Mouse (Mus musculus): ENCODE data around the gene Chd5.

Chd5 gene

DNA sequence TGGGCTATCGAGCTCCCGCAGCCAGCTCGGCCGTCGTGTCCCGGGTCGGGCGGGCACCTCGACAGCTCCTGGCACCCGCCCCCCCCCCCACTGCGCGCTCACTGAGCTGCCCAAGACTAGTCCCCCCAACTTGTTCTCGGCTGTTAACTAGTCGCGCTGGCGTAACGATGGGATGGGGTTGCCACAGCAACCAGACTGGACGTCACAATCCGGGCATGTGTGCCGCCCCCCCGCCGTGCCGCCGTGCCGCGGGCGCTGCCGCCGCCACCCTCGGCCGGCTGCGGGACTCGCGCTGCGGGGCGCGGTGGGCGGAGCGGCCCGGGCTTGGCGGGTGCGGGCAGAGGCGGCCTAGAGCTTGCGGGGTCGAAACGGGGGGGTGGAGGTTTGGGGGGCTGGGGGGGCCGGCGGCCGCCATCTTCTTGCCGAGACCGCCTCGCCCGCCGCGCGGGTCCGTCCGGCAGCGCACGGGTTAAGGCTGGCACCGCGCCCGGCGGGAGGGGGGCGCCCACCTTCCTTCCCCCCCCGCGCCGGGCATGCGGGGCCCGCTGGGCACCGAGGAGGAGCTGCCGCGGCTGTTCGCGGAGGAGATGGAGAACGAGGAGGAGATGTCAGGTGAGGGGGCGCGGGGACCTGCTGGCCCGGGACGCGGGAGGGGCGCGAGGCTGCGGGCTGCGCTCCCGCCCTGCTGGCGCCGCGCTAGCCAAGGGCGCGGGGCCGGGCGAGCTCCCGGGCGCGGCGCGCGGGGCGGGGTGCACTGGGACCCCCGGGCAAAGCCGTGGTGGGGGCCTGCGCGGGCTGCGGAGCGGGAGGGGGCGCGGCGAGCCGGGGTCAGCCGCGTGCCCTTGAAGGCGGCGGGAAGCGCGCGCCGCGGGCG is at the start of gene Chd5:
Chd5 (plus strand) TSS at position 233 of the 874 bp plus-strand sequence.
- peak; percentile 77 for DNase-seq

DNA sequence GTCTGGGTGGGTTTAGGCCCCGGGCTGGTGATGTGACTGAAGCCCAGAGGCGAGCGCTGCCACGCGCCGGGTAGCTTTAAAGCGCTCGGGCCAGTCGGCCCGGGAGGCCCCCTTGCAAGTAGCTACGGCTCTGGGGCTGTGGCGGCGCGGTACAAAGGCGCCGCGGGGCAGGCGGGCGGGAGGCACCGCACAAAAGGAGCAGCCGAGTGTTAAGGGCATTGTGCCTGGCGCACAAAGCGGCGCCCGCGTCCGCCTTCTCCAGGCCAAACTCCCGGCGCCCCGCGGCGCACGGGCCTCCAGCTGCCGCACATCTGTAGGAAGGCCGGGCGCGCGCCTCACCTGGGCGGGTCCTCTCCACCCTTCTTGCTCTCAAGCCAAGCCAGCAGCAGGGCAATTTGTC is 48.1 kb upstream of the Chd5 start:
- DNase-seq = no peak

DNA sequence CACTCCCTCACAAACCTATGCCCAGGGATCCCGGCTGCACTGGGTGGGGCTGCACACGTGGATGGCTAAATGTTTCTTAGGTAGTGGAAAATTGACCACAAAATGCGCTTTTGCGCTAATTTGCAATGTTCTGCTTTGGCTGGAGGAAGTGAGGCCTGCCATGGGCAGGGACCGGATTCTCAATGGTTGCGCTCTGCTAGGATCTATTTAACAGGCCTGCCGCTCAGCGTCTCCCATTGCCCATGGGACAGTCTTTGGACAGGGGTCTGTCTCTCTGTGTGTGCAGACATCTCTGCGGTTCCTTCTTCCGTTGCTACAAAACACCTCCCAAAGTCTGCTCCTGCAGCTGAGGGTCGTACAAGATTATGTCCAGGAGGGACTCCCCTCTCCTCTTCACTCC is 47.5 kb upstream of the Chd5 start:
- no peak for DNase-seq

DNA sequence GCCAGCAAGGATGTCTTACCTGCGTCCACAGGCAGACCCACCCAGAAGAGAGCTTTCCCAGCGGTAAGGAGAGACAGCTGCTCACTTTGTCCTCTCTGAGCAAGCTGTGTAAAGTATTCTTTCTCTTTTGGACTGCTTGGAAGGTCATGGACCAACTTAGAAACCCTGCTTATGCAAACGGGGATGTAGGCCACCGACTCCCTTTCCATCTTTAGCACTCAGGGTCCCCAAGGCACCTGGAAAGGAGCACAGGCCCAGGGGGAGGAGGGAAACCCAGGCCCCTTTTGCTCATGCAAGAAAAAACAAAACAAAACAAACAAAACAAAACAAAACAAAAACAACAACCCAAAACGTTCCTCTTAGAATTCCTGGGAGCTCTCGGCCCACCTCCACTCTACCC is 46.9 kb upstream of the Chd5 start, which contains the start of gene Hes3:
Hes3 (minus strand) TSS at position 101 of the 400 bp plus-strand sequence.
- no peak for DNase-seq

DNA sequence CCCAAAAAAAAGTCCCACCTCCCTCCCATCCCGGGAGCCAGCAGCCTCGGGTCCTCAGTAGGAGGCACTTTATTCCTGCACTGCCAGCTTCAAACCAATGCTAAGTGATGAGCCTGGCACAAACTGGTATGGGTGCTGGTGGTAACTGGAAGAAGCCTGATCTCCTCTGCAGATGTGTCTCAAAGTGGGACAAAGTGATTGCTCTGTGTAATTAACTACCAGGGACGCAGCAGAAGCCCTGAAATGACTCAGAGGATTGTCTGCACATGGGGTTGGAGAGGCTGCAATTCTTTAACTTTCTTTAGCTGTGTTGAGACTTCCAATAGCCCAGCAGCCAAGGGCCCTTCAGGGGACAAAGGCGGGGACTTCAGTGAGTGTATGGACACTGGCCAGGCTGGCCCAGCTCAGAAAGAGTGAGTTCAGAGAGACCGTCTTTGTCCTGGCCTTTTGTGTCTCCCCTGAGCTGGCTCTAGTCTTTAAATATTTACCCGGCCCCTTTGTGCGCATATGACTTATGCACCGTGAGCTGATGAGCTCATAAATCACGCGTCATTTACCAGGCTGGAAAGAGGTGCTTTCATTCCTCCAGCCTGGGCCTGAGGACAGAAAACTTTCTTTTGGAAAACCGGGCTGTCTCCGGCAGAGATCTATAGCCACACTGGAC is 46.2 kb upstream of the Chd5 start:
- no peak for DNase-seq

DNA sequence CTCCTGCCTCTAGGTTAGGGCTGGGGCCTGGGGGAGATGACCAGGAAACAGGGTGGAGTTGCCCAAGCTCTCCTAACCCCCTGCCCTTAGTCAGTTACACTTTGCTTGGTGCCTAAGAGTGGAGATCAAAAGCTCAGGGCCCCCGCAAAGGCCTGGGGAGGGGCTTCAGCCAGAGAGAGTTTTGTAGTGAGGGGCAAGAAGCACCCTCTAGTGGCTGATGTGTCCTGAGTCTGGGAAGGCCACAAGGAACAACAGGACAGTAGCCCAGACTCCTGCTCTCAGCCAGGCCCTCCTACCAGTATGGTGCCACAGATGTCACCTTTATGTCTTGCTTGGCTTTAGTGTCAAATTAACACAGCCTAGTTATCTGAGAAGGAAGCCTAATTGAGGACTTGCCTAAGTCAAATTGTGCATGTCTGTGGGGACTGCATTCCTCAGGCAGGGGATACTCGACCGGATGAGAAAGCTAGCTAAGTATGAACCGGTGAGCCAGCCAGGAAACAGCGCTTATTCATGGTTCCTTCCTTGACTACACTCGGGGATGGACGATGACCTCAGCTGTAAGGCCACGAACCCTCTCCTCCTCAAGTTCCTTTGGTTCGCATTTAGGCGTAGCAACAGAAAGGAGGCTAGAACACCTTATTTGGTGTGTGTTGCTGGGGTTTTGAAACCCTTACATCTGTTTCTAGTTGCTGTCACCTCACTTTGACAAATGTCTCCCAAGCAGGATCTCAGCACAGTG is 44.1 kb upstream of the Chd5 start:
- no peak for DNase-seq

DNA sequence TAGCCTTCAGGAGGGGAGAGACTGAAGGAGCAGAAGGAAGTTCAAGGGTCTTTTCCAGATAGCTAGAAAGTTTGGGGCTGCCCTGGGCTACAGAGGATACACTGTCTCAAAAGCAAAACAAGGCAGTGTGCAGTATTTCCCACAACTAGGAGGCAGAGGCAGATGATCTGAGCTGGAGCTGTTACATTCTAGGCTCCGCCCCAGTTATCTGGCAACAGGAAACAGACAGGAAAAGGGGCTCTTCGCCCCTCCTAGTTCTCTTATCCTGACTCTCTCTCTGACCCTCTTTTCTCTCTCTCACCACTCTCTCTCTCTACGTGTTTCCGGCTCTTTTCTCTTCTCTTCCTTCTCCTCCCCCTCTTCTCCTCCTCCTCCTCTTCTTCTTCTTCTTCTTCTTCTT is 42.5 kb upstream of the Chd5 start:
- DNase-seq = no peak

DNA sequence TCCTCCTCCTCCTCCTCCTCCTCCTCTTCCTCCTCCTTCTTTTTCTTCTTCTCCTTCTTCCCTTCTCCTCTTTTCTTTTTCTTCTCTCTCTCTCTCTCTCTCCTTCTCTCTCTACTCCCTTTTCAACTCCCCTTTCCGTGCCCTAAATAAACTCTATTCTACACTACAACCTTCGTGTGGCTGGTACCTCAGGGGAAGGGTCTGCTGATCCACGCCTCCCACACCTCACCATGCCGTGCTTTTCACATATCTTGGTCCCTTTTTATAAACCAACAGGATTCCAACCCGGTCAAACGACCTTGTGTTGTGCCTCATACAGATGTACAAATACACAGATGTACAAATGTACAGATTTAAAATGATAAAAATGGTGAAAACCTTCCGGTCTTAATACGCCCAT is 42.1 kb upstream of the Chd5 start:
- DNase-seq = no peak

DNA sequence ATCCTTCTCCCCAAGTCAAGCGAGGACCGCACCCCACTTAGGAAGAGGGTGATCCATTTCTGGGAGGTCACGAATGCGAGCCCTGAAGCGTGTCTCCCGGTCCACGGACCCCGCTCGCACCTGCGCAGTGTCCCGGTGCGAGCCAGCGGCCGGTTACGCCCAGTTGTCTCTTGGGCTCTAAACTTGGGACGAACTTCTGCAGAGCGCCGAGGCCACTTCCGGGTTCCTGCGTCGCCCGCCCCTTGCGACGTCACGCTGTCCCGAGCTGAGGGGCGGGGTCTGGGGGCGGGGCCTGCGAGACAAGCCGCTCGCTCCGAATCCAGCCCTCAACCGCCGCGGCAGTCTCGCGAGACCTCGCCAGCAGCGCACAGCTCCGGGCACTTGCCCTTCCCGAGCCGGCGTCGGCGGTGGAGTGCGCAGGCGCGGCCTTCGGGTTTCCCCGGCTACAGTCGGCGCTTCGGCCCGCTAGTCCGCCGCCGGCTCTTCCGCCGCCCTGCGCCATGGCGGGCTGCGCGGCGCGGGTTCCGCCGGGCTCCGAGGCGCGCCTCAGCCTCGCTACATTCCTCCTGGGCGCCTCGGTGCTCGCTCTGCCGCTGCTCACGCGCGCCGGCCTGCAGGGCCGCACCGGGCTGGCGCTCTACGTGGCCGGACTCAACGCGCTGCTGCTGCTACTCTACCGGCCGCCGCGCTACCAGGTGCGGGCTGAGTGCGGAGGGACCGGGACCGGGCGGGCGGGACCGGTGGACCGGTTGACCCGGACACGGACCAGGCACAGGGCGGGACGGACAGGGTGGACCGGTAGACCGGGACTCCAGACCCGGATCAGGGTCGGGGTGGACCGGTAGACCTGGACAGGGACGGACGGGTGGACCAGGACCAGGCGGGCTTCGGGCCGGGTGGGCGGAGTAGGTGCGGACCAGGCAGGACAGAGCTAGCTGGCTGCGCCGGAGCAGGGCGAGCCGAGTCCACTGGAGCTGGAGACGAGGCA is 41.3 kb upstream of the Chd5 start, which contains the start of gene Icmt:
Icmt (plus strand) TSS at position 354 of the 988 bp plus-strand sequence.
- peak; percentile 99 for DNase-seq

DNA sequence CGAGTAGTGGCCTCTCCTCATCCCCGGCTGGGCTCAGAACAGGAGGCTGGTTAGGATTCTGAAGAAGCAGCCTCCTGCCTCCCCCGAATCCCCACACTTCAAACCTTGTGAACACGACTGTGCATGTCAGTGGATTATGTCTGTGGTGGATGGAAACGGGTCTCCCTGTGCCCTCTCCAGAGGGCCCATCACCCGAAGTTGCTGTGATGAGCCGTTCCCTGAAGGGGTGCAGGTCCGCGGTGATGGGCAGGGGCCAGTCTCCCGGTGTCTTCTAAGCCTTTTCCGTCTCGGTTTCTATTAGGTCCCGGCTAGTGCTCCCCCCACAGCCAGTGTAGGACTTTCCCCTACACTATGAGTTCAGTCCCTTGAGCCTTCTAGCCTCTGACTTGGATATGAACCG is 39.6 kb upstream of the Chd5 start:
- DNase-seq = no peak

DNA sequence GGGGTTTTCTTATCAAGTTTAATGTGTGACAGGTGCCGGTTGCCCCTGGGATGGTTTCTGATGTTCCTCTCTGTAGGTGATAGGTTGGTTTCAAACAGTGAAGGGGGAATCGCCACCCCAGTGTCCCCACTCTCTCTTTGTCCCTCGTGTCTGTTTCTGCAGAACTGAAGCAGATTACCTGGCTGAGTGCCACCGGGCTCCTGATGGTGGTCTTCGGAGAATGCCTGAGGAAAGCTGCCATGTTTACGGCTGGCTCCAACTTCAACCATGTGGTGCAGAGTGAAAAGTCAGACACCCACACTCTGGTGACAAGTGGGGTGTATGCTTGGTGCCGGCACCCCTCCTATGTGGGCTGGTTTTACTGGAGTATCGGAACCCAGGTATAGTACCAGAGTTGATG is 38.1 kb upstream of the Chd5 start:
- DNase-seq = no peak

DNA sequence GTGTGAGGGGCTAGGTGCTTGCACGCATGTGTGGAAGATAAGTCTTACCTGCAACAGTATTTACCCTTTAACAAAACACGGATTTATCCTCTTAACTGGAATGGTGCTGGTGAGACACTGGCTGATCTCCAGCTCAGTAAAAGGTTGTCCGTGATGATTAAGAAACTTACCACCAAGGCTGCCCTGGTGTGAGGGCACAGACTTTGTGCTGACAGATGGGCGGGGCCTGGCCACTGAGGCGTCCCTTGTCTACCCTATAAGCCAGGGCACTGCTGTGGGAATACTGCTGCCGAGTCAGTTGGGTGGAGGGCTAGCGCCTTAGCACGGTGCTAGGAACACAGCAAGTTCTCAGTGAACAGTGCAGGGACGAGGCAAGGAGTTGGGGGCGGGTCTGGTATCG is 36.4 kb upstream of the Chd5 start:
- no peak for DNase-seq

DNA sequence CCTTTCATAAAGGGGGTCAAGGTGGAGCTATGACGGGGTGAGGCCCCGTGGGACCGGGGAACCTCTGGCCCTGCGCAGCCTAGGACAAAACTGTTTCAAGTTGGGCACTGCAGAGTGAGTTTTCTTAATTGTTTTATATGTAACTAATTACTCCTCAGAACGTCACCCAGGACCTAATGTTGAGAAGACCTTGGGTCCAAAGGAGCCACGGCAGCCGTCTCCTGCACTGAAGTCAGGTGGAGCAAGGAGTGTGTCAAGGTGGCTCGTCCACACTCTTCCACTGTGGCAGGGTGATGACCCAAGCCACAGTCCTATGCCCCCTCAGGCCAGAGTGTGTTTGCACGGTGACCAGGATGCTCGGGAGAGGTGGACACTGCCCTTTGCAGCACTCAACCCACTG is 35.3 kb upstream of the Chd5 start:
- no peak for DNase-seq

DNA sequence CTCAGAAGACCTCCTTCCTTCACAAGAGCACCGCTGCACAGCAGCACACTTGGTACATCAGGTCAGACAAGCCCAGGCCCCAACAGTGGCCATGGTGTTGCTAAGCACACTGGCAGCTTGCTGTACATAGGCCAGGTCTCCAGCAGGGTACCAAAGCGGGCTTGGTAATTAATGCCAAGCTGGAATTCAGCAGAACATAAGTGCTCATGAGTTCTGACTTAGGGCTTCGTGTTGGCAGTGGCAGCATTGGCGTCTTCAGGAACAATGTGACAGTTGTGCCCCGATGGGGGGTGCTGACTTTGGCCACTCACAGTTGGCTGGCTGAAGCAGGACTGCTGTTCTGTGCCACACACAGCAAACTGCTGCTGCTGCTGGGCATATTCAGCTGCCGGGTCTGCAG is 33.8 kb upstream of the Chd5 start:
- no peak for DNase-seq

DNA sequence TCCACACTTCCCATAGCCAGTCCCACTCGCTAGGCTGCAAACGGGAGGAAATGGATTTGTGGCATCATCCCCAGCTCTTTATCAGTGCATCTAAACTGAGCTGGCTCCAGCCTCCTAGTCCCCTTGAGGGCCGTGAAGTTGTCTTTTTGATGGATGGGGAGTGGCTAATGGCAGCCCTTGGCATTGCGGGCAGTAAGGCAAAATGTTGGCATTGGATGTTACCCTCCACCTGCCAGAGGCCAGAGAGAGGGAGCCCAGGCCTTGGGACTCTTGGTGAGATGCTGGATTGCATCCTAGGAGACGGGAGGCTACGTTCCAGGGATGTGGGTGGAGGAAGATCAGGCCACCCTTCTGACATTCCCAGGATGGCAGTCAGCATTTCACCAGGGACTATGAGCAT is 32.5 kb upstream of the Chd5 start:
- no peak for DNase-seq

DNA sequence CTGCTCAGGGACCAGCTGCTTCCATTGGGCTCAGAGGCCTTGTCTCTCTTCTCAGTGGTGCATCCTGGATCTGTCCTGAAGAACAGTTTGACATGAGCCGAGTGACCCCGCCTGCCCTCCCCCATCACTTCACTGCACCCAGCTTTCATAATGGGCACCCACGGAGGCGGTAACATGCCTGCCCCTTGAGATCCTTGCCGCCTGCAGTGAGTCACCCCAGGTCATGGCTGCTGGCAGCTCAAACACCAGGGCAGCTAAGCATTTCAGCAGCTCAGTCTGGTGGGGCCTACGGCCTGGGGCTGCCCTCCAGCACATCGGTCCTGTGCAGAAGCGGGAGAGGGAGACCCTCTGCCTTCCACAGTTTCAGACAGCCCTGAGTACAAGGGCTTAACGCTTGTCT is 30.9 kb upstream of the Chd5 start:
- no peak for DNase-seq

DNA sequence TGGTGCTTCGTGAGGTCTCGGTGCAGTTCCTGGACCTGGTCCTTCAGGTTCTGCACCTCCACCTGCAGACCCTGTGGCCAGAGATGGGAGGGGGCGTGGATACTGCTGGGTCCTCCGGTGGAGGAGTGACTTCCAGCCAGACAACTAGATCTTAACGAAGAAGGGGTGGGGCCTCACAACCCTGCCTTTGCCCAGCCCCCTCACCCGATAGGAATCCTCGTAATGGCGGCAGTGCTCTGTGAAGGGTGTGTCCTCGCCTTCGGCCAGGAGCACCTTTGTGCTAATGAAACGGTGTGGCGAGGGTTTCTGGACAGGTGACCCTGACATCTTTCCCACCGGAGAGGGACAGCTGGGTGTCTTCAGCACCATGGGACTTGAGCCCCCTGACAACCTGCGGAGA is 26.3 kb upstream of the Chd5 start:
- no peak for DNase-seq

DNA sequence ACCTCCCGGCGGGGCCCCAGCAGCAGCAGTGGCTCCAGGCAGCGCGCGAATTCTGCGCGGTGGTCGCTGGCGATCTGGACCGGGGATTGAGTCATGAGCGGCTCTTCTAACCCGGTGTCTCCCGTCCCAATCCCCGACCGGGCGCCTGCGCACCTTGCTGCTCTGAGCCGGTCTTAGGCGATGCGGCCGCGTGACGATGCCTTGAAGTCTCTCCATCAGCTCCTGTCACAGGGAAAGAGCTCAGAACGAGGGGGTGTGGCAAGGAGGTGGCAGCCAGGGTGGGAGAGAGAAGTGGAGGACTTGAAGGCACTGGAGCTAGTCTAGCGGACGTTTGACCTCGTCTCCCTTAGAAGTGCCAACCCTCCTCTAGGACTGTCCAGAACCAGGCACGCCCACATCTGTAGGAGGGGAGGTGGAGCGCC is 25.2 kb upstream of the Chd5 start:
- DNase-seq = peak; percentile 42

DNA sequence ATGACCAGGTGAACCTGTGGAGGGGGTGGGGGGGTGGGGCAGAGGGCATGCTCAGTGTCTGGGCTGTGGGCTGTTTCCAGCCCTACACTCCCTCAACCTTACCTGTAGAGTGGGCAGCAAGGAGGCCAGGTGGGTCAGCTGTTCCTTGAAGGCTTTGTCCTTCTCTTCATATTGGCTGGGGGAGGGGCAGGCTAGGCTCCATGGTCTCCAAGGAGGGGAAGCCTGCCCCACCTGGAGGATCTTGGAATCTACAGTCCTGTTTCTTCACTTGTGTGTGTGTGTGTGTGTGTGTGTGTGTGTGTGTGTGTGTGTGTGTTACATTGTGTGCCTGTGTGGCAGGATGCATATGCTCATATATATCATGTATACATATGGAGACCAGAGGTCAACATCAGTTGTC is 24.5 kb upstream of the Chd5 start:
- DNase-seq = no peak

DNA sequence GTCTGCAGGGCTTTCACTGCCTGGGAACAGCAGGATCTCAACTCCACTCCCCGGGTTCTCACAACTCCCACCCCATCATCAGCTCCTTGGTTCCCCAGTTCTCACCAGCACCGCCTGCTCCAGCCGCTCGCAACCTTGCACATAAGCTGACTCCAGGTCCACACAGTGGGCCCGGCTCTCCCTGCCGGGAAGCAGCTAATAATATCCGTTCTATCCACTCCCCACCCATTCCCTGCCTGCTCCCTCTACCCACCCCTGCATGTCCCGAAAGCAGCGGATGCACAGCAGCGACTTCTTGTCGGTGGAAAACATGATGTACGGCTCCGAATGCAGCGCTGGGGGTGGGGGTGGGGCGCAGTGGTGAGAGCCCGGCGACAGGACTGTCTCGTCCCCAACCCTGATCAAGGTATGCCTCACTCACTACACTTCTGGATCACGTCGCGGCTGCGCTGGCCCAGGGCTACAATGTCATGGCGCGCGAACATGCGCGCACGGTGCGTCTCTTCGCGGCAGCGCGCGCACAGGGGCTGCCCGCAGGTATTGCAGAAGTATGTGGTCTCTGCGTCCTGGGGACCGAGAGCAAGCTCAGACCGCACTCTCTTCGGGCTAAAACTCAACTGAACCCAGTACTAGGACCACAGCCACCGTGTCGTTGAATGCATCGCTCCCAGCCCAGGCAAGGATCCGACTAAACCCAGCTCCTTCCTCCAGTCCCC is 22.8 kb upstream of the Chd5 start:
- DNase-seq = peak; percentile 40

DNA sequence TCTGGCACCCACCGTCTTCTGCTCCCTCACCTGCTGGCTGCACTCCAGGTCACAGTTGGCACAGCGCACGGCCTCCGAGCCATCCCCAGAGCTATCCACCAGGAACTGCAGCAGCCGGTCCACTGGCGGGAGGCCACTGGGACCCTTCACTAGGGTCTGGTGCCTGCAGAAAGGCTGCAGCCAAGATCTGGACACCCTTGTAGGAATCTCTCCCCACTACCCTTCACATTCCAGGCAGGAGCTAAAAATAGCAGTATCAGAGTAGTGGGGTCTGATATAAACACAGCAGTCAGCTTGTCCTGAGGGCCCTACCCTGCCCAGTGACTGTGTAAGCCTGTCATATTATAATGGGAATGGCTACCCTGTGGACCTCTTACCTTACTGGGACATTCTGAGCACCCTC is 20.8 kb upstream of the Chd5 start:
- no peak for DNase-seq

Measured in right cerebral cortex, postnatal 25 days (tissue).